Mouse (Mus musculus): Measurements from ENCODE around the gene Olfr829. TPM values are rescaled to one million over a fixed set of nuclear protein-coding genes. Genes with fewer than 3 reads are reported as not detected.
"Not testable (repeated sequence)": the region's sequence is repeated elsewhere in the genome, so short reads cannot be mapped to it uniquely, and the experiment has no call there.

The Olfr829 gene
- not detected in 2 replicates for polyA plus RNA-seq (2014; fragmentation: Nextera tagmentation; extraction: Ambion mirVana)

DNA sequence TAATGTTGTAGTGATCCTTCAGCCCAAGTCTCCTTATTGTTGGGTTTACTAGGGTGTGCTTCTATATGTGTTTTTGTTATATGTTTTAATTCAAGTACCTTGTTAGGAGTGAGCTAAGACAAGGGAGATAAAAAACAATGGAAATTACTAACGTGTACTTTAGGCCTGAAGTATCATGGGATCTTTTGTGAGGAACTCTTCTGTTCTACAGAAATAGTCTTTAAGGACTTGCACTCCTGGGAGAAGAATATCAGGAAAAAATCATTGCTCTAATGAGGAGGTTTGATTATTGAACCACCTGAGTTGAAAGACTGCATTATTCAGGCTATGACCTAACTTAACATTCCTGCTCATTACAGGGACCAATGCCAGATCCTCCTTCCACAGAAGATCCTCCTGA is at the start of gene Olfr829:
Olfr829 (plus strand) TSS at position 301 of the 400 bp plus-strand sequence.
- Histone ChIP-seq H3K9ac (ENCODE audit: low read depth, low read length) (no peak within 1 kb of the TSS), H3K36me3 (ENCODE audit: control insufficient read depth, insufficient read depth, low read length) (no peaks in the 10 kb centered on the region), H3K4me3 (ENCODE audit: low read depth, low read length) (no peak within 1 kb of the TSS), H3K4me1 (ENCODE audit: control insufficient read depth, insufficient read depth, low read length) (no peaks in the 10 kb centered on the region), H3K27me3 (replicated peaks; ENCODE audit: control insufficient read depth, insufficient read depth, low read length) (no peaks in the 10 kb centered on the region), H3K4me2 (ENCODE audit: low read depth, low read length) (no peak within 1 kb of the TSS), H3K27ac (replicated peaks; ENCODE audit: low read depth, low read length) (no peak within 1 kb of the TSS), H3K9me3 (ENCODE audit: control insufficient read depth, low read length) (no peaks in the 10 kb centered on the region)
- ATAC-seq (ENCODE audit: low read depth) (no peak), DNase-seq (ENCODE audit: low spot score) (no peak)
- WGBS, result 69% methylated on average over 1 of the region's 1 CpGs

DNA sequence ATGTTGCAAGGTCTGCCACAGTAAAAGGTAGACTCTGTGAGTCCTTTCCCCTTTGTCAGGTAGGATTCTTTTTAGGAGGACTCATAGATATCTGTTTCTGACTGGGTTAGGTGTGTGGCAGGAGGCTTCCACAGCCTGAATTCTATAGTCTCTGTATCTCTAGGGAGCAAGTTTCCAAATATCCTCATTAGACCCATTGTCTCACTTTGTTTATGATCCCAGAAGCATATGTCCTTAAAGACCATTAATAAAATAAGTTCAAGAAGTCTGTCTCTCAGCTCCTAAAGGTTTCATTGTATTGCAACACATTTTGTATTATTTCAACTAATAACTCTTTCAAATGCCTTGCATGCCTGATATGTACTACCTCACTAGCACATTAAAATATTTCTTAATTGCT is 35.3 kb upstream of the Olfr829 start, which contains the start of gene Olfr828:
Olfr828 (minus strand) TSS at position 101 of the 400 bp plus-strand sequence.
- Histone ChIP-seq H3K9ac (ENCODE audit: low read depth, low read length) (no peak within 1 kb of the TSS), H3K4me1 (ENCODE audit: control insufficient read depth, insufficient read depth, low read length) (no peaks in the 10 kb centered on the region), H3K4me2 (ENCODE audit: low read depth, low read length) (no peak within 1 kb of the TSS), H3K9me3 (ENCODE audit: control insufficient read depth, low read length) (no peaks in the 10 kb centered on the region), H3K27ac (replicated peaks; ENCODE audit: low read depth, low read length) (no peak within 1 kb of the TSS), H3K4me3 (ENCODE audit: low read depth, low read length) (no peak within 1 kb of the TSS), H3K36me3 (ENCODE audit: control insufficient read depth, insufficient read depth, low read length) (no peaks in the 10 kb centered on the region), H3K27me3 (replicated peaks; ENCODE audit: control insufficient read depth, insufficient read depth, low read length) (no peaks in the 10 kb centered on the region)
- ATAC-seq (ENCODE audit: low read depth), result no peak
- no peak for DNase-seq (ENCODE audit: low spot score)

DNA sequence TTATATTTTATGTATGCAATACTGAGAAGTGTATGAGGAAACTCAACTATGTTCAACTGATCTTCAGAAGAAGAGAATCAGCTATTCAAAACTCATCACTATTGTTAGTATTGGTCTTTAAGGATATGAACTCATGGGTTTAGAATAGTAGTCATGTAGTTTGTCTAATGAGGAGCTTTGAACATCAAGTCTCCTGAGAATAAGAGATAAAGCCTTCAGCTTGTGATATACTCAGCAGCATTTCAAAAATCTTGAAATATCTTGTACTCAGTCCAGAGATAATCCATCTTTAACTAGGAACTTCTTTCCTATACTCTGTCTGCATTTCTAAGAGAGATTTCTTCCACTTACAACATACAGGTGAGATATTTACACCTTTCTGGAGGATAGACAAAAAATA is 19.7 kb downstream of the Olfr829 start, which contains the start of gene Olfr830:
Olfr830 (plus strand) TSS at position 301 of the 400 bp plus-strand sequence.
- no peak within 1 kb of the TSS for H3K4me3 ChIP-seq (ENCODE audit: low read depth, low read length)
- no peak for ATAC-seq (ENCODE audit: low read depth)

DNA sequence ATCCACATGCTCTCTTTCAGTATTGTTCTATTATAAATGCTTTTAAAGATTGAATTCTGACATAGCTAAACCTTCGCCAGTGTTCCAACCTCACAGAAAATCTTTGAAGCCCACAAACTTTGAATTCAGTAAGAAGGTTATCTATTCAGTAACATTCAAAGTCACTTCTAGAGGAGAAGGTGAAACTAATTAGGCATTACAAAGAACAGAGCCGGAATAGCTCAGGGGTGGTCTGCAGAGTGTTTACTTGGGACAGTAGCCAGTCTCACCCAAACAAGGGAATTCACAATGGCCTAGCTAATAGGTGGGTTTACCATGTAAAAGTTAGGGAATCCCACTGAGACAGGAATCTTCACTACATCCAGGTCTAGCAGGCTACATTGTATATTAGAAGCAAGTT is 53.0 kb downstream of the Olfr829 start:
- 66% methylated on average over 2 of the region's 2 CpGs for WGBS
- H3K4me1 ChIP-seq (ENCODE audit: control insufficient read depth, insufficient read depth, low read length); ATAC-seq (ENCODE audit: low read depth); H3K36me3 ChIP-seq (ENCODE audit: control insufficient read depth, insufficient read depth, low read length); DNase-seq (ENCODE audit: low spot score); H3K4me2 ChIP-seq (ENCODE audit: low read depth, low read length); H3K4me3 ChIP-seq (ENCODE audit: low read depth, low read length); H3K27ac ChIP-seq (replicated peaks; ENCODE audit: low read depth, low read length); H3K9me3 ChIP-seq (ENCODE audit: control insufficient read depth, low read length); H3K9ac ChIP-seq (ENCODE audit: low read depth, low read length); H3K27me3 ChIP-seq (replicated peaks; ENCODE audit: control insufficient read depth, insufficient read depth, low read length): not testable (repeated sequence)

More for the DNA sequence above, 19.7 kb downstream of the Olfr829 start, which contains the start of gene Olfr830:
- Histone ChIP-seq H3K27ac (replicated peaks; ENCODE audit: low read depth, low read length) (no peak within 1 kb of the TSS), H3K9ac (ENCODE audit: low read depth, low read length) (no peak within 1 kb of the TSS), H3K36me3 (ENCODE audit: control insufficient read depth, insufficient read depth, low read length) (no peaks in the 10 kb centered on the region), H3K4me1 (ENCODE audit: control insufficient read depth, insufficient read depth, low read length) (no peaks in the 10 kb centered on the region), H3K9me3 (ENCODE audit: control insufficient read depth, low read length) (no peaks in the 10 kb centered on the region), H3K27me3 (replicated peaks; ENCODE audit: control insufficient read depth, insufficient read depth, low read length) (no peaks in the 10 kb centered on the region), H3K4me2 (ENCODE audit: low read depth, low read length) (no peak within 1 kb of the TSS)
- DNase-seq (ENCODE audit: low spot score), result no peak

Other genes with a start within 250 kb of the Olfr829 start
- gene Muc16, start 180.4 kb upstream of the Olfr829 start, polyA plus RNA-seq (2014; fragmentation: Nextera tagmentation; extraction: Ambion mirVana), result 0.63 and 0.79 TPM in 2 replicates
- 0.15 TPM in 1 of 2 replicates, not detected in the other for gene Olfr24, start 90.9 kb upstream of the Olfr829 start, polyA plus RNA-seq (2014; fragmentation: Nextera tagmentation; extraction: Ambion mirVana)
- not detected in 2 replicates for gene Olfr828, start 35.4 kb upstream of the Olfr829 start, polyA plus RNA-seq (2014; fragmentation: Nextera tagmentation; extraction: Ambion mirVana)
- gene Olfr830, start 19.8 kb downstream of the Olfr829 start, polyA plus RNA-seq (2014; fragmentation: Nextera tagmentation; extraction: Ambion mirVana), result not detected in 2 replicates
- not detected in 2 replicates for gene Olfr832, start 82.2 kb downstream of the Olfr829 start, polyA plus RNA-seq (2014; fragmentation: Nextera tagmentation; extraction: Ambion mirVana)
- not detected in 2 replicates for gene Olfr834, start 133.1 kb downstream of the Olfr829 start, polyA plus RNA-seq (2014; fragmentation: Nextera tagmentation; extraction: Ambion mirVana)
- not detected in 2 replicates for gene Olfr835, start 177.8 kb downstream of the Olfr829 start, polyA plus RNA-seq (2014; fragmentation: Nextera tagmentation; extraction: Ambion mirVana)